Mouse (Mus musculus) ovary, postnatal 14 days (tissue): ENCODE results near the gene Nepn.
A peak's percentile ranks its signal among the peaks of the same experiment; 100 is the strongest.

Source experiments
- DNase-seq: peaks from one replicate; pipeline ENCODE4 v3.0.0; 2022; ENCODE audit warnings: low spot score

The Nepn gene

DNA sequence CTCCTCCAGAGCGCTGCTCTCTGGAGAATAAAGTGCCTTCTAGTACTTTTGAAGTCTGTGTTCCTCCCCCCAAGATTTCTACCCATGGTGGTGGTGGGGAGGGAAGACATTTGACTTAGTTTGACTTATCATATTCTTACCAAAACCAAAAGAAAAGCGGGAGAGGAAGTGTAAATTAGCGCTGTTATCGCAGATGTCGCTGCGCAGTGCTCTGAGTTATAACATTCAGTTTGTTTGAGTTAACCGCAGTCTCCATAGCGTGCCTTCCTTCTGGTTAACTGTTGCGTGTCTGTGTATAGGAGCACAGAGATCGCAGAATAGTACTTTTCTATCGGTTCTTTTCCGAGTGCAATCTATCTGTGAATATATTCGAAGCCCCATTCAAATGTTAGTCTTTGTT is 16.4 kb downstream of the Nepn start:
- DNase-seq: no peak

DNA sequence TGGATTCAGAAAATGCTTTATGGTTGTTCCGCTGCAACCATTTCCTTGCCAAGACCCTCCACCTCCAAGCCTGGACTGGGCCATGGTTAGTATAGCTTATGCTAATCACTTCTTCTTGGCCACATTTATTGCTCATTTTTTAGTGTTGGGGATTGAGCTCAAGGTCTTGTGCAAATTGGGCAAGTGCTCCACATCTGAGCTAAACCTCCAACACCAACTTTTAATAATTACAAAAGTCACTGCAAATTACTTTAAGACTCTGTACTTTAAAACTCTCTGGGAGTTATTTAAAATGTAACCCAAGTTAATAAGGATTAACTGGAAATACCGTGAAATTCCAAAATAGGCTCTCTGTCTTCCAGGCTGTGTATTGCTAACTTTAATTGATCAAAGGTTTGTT is 18.8 kb downstream of the Nepn start:
- no peak for DNase-seq

DNA sequence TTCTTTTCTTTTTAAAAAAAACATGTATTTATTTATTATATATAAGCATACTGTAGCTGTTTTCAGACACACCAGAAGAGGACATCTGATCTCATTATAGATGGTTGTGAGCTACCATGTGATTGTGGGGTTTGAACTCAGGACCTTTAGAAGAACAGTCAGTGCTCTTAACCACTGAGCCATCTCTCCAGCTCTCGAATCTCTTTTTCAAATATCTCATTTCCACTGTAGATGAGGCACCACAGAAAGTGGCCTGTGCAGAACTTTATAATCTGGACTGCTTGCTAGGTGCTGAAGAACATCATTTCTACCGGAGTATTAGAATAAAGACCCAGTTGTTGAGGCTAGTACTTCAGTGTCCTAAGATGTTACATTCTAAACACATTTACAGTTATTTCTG is 26.2 kb downstream of the Nepn start:
- DNase-seq: no peak

DNA sequence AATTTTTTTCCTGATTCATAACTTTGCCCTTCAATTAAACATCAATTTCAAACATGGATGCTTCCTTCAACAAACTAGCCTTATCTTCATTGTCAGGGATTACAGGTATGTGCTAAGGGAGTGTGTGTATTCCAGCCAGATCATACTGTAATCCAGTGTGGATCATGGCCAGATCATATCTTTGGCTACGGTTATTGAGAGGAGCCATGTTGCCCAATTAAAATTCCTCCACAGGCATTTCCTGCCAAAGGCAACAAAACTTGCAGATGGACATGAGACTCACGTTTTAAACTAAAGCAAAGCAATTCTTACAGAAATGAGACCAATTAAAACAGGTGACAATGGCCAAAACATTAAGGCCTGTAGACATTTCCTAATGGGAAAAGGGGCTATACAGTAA is 27.7 kb downstream of the Nepn start:
- DNase-seq: no peak

DNA sequence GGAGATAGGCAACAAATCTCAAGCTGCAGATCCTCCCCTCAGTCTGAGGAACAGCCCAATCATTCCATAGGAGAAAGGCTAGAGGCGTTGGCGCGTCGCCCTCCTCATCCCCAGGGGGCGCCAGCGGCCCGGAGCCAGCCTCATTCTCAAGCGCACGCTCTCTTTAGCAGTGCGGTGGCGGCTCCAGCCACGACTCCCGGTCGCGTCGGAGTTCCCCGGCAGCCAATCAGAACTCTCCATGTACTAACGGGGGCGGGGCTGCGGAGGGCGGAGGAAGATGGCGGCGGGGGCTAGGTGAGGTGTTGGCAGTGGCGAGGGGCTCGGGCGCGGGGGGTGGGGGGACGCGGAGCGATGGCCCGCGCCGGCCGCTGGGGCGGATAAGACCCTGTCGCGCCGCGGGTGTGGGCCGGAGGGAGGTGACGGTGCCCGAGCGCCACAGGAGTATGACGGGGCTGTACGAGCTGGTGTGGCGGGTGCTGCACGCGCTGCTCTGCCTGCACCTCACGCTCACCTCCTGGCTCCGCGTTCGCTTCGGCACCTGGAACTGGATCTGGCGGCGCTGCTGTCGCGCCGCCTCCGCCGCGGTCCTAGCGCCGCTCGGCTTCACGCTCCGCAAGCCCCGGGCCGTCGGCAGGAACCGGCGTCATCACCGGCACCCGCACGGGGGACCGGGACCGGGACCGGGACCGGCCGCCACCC is 28.7 kb downstream of the Nepn start, which contains the start of gene Nus1:
Gene Nus1, plus strand, starts transcription at position 249 of the 699 bp plus-strand sequence.
- DNase-seq: peak; percentile 92

DNA sequence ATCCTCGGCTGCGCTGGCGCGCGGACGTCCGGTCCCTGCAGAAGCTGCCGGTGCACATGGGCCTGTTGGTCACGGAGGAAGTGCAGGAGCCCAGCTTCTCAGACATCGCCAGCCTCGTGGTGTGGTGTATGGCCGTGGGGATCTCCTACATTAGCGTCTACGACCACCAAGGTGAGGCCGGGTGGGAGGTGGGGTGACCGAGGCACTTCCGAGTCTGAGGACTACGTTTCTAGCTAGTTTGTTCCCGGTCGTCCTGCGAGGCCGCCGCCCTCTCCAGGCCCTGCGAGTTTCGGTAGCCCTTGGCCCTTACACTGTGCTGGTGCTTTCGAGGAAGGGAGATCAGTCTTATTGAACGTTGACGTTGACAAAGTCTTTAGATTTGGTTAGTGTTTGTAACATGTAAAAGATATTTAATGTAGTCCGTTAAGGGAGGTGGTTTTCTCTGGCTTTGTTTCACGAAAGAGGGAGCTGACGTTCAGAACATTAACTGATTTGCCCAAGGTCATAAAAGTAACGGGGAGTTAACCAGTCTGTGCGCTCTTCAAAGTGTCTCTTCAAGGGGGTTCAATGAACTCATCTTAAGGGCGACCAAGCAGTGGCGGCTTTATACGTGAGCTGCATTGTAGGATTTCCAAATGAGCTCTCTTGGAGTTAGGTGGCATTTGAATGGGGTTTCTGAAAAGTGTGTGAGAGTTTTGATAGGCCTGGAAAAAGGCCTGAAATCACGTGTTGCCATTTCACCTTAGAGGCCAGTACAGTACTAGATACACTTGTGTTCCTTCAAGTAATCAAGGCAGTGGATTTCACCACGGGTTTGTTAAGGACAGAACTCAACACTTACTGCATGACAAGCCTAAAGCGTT is 29.5 kb downstream of the Nepn start:
- DNase-seq: no peak

DNA sequence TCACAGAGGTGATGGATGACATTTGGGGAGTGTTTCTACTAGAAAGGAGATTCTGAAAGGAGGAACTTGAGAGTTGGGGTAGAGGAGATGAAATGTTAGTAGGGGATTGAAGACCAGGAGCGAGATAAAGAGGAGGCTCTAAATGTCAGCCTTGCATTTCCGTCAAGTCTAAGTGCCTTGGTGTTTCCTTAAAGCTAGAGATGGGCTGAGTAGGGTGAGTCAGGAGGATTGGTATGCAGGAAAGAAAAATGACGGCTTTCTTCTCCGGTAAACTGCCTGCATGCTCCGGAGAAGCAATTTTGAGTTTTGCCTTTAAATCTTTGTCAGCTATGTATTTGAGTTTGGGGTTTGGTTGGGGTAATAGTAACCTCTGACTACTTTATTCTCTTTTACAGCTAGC is 30.2 kb downstream of the Nepn start:
- no peak for DNase-seq

DNA sequence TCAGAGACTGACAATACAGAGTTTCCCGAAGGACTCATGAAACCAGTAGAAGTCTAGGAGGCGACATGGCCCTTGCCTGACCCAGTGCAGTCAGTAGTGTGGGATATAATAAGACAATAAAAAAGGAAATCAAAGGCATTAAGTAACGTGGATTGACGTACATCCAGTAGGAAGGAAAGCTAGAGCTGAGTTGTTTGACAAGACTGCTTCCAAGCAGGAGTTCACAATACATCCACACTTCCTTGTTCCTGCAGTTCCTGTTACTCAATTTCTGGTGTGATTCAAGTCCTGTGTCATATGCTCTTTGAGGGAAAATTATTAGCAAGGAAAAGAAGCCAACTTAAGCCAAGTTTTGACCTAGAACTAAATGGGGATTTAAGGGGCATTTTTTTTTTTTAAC is 30.6 kb downstream of the Nepn start:
- no peak for DNase-seq

DNA sequence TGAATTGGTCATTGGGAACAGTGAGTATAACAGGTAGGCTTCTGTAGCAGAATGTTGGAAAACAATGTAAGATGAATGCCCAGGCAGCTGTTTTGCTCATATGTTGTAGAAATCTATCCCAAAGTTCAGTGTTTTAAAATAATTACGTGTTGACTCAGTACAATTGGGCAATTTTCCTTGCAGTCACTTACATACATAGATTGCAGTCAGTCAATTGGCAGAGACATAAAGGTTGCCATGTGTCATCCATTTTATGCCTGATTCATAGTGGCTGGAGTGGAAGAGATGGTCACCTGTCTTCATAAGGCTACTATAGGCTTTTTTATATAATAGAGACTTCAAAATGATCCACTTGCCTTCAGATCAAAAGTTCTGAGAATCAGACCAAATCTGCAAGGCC is 31.8 kb downstream of the Nepn start:
- DNase-seq: no peak

DNA sequence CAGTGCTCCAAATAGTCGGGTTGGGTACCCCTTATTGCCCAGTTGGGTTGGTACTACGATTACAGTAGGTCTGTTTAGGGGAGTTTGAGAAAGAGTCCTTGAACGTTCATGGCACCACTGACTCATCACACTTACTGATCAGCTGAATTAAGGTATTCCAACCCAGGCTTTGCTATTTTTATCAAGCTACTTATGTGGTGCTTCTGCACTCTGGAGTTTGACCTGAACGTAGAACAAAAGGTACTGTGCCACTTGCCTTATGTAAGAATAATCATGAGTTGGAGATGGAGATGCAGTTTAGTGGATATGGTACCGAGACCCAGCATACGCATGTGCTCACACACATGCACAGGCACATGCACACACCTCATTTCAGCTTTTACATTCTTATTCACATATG is 32.9 kb downstream of the Nepn start:
- no peak for DNase-seq

DNA sequence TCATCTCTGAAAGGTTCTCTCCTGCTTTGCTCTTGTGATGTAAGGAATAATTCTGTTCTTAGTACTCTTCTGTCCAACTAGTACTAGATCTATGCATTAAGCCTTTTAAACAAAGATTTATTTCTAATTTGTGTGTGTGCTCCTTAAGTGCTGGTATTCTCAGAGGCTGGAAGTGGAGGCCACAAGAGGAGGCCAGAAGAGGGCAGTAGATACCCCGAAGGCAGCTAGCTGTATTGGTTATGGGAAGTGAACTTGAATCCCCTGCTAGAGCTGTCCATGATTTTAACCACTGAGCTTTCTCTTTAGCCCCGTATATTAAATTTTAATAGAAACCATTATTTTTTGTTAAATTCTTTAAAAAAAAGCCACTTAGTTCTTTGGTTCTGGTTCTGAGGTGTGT is 34.3 kb downstream of the Nepn start:
- no peak for DNase-seq

DNA sequence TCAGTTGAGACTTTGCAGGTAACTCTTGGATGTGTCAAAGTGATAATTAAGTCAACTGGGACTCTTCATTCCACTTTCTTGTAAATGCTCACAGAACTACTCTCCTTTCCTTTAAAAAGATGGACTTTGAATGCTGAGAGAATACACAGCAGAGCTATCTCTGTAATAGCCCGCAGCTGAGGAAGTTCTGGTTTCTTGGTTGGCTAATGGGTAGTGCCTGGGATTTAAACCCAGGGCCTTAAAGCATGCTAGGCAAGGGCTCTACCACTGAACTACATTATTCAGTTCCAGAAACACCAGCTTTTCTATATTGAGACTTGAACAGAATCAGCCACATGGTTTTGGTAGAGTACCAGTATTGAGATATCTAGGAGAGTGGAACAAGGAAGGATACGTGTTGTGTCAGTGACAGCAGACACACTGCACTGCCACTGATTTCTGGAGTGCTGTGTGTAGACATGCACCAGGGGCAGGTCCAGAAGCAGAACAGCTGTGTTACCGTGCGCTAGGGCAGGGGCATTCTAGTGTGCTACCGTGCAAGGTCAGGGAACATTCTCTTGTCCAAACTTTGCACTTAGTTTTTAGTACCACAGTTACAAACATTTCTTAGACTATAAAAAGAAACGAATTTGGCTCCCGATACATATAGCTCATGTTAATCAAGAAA is 37.7 kb downstream of the Nepn start:
- DNase-seq: no peak

DNA sequence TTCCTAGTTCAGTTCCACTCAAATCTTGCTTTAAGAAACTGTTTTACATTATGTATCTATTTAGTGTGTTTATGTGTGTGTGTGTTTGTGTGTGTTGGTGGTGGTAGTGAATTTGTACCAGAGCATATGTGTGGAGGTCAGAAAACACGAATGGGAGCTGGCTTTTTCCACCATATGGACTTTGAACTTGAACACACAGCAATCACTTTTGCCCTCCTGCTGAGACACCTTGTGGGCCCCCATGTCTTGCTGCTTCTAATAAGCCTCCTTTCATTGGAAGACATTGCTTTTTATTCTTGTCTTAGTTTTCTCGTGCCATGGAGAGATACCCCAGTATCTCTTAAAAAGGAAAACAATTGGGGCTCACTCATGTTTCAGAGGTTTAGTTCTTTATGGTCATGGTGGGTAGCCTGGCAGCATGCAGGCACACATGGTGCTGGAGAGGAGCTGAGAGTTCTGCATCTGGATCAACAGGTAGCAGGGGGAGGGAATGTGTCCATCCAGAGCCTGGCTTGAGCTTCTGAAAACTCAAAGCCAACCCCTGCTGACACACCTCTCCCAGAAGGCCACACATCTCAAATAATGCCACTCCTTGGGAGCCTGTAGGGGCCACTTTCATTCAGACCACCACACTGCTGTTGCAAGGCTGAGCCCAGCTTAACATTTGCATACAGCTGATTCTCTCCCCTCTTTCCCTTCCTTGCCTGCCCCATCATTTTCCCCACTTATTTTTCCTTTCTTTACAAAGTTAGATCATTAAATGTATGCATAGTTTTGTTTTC is 39.1 kb downstream of the Nepn start:
- DNase-seq: no peak

DNA sequence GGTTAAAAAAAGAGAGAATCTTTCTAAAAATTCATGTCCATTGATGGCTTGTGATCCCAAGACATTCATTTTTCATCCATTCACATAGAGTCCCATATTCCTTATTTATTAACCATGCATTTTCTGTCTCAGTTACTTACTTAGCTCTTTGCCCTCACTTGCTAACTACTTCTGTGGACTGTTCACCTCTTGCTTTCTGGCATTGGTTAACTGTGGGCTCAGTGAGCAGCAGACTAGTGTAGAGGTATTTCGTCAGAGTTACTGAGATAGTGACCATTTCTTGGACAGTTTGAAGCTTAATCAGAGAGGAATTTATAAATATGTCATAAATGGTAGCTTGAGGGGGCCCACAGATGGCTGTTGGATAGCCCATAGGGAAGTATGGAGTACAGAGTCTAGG is 42.2 kb downstream of the Nepn start:
- no peak for DNase-seq

DNA sequence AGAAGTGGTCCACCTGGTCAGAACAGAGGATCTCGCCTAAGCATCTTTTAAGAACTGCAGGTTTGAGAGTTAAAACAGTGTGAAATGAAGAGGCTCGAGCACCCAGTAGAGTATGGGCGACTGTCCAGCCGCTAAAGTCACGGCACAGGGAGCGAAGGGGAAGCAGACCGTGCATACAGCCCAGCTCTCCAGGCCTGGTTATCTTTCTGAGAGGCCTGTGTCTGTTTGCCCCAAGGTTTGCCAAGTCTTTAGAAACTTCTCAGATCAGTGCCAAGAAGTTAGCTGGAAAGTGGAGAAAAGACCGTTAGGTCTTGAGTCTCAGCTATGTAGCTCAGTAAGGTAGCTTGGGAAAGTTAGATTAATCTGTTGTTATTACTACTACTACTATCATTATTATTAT is 46.1 kb downstream of the Nepn start:
- no peak for DNase-seq
